Mouse (Mus musculus) kidney, postnatal 36 days (tissue): ENCODE measurements at regions not wholly inside any gene's neighbourhood (a gene's known extent, or its start where the extent isn't known, plus 50 kb on each side); places are given as distances from the start of the nearest gene placed in this dataset.

ENCODE experiments used
- DNase-seq, 2 experiments: peaks; one replicate each; pipeline ENCODE4 v3.0.0; 2021 to 2022; ENCODE audit warnings: mixed read lengths in 2 of 2

DNA sequence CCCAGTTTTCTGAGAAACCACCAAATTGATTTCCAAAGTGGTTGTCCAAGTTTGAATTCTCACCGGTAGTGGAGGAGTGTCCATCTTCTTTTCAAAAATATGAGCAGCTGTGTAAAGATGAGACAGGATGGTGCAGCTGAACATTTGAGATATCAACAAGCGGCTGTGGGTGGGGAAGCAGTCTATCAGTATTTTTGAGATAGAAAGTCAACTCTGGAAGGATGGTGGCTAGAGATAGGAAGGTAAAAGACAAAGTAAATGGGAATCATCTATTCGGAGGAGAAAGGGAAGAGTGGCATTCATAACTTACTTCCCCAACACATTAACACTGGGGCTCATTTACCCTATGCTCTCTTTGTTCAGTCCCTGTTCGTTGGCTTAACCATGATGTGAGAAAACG, 146.9 kb upstream of the Gmnc start:
- DNase-seq = no peak

DNA sequence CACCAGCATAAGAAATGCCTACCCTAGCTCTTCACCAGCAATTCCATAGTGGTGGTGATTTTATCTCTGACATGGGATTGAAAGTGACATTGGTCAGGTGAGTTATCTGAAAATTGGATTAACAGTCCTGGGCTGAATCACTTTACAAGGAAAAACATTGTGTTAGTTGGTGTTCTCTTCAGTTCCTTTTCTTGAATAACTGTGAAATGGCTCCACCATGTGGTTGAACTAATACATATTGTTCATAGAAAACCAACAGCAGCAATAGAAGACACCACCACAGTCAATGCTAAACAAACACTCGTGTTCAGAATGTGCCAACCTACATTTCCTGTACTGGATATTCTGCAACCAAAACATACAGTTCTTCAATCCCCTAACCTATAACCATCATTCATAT, 147.5 kb upstream of the Gmnc start:
- DNase-seq = peak in 1 of 2 experiments; percentile 9

GRCm38 (mm10) chr16:27140037-27140436, 148.6 kb upstream of the Gmnc start:
- peak; percentile 26 to 69 for DNase-seq

- DNase-seq = no peak
Measured at GRCm38 (mm10) chr16:27155805-27156204, 151.5 kb upstream of the Ostn start.

GRCm38 (mm10) chr16:27195650-27196049, 111.6 kb upstream of the Ostn start:
- DNase-seq = no peak
